In the genomic region with DNA sequence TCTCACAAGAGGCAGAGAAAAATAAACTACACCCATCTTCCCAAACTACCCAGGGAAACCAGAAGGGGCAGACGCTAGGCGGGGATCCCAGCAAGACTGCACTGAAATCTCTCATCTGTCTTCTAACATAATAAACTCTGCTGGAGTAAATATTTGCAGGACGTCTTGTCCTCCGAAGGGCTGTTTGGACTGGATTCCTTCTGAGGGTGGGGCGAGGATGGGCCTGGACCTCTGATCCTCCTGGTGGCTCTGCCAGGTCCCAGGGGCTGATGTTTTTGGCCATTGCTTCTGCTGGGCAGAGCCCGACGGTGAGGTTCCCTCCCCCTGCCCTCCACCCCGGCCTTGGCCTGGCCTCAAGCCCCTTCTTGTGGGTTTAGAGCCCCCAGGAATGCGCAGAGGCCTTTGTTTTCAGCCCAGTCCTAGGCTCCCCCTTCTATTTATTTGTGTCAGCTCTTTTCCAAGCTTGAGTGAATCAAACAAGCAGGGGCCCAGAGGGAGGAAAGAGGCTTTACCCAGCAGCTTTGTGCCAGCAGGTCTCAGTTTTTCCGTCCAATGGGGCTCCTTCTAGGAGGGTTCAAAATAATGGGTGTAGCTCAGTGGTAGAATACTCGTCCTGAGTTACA, we compare ENCODE assay signal across 8 mouse cellular contexts. TPM values are rescaled to one million over a fixed set of nuclear protein-coding genes. Genes with fewer than 3 reads are reported as not detected.
A peak's percentile ranks its signal among the peaks of the same experiment; 100 is the strongest.
DNase-seq lines count a peak whose midpoint lies in the region; ATAC-seq and TF ChIP-seq lines count a peak whose summit lies in the region.

No protein-coding gene starts in this region.

- peak; percentile 63 for ATAC-seq in intestine, embryonic 16.5 days
- peak; percentile 55 for ATAC-seq in lung, embryonic 14.5 days (ENCODE audit: insufficient read depth)

- no peaks in the 10 kb centered on the region for H3K9me3 ChIP-seq in intestine, embryonic 16.5 days (ENCODE audit: control insufficient read depth, low read length)
- H3K9me3 ChIP-seq in lung, embryonic 14.5 days (ENCODE audit: low read depth, low read length) = no peaks in the 10 kb centered on the region

- H3K4me2 ChIP-seq in intestine, embryonic 16.5 days (ENCODE audit: low read depth, low read length) = peak overlapping the region; percentile 37
- peak overlapping the region; percentile 56 for H3K4me2 ChIP-seq in lung, embryonic 14.5 days

- H3K27me3 ChIP-seq in intestine, embryonic 16.5 days (replicated peaks; ENCODE audit: control insufficient read depth, insufficient read depth, low read length) = no peaks in the 10 kb centered on the region
- H3K27me3 ChIP-seq in lung, embryonic 14.5 days (ENCODE audit: insufficient read depth, low read length) = no peaks in the 10 kb centered on the region

- peak; percentile 82 for DNase-seq in 3134 (ENCODE audit: extremely low read depth, insufficient read length, low spot score)
- DNase-seq in adrenal gland, postnatal 25 days = peak; percentile 36
- DNase-seq in heart, adult 11 months = peak; percentile 97
- peak; percentile 77 for DNase-seq in lung, embryonic 14.5 days
- peak; percentile 71 for DNase-seq in ovary, postnatal 36 days (ENCODE audit: low spot score)
- DNase-seq in B cell, adult 2 months = no peak
- DNase-seq in cerebellum, adult 8-10 months = no peak

- H3K27ac ChIP-seq in intestine, embryonic 16.5 days (ENCODE audit: low read length) = peak overlapping the region; percentile 97
- H3K27ac ChIP-seq in lung, embryonic 14.5 days (ENCODE audit: low read depth) = peak overlapping the region; percentile 99

- peak overlapping the region; percentile 21 for H3K4me3 ChIP-seq in intestine, embryonic 16.5 days (ENCODE audit: low read length)
- H3K4me3 ChIP-seq in lung, embryonic 14.5 days (ENCODE audit: low read depth, low read length) = 0 out of 2 replicates have a peak overlapping the region, but pooled peaks have one; percentile 2

- peak; percentile 49 for TF ChIP-seq CTCF in lung, embryonic 14.5 days (IDR thresholded peaks at IDR 0.05; ENCODE audit: low read depth)

- WGBS in intestine, embryonic 16.5 days = 11% methylated on average over 11 of the region's 11 CpGs
- WGBS in lung, embryonic 14.5 days = 11% methylated on average over 11 of the region's 11 CpGs

- peak overlapping the region; percentile 61 for H3K9ac ChIP-seq in intestine, embryonic 16.5 days (ENCODE audit: low read depth, low read length)
- H3K9ac ChIP-seq in lung, embryonic 14.5 days = peak overlapping the region; percentile 42; the same call in 1 of the 2 replicates

- no peaks in the 10 kb centered on the region for H3K36me3 ChIP-seq in intestine, embryonic 16.5 days (ENCODE audit: control insufficient read depth, insufficient read depth, low read length)
- H3K36me3 ChIP-seq in lung, embryonic 14.5 days (ENCODE audit: insufficient read depth) = peaks cover 2% of the 10 kb centered on the region; the same call in 1 of the 2 replicates

- peaks cover 54% of the 10 kb centered on the region for H3K4me1 ChIP-seq in intestine, embryonic 16.5 days (ENCODE audit: control insufficient read depth, insufficient read depth, low read length)
- H3K4me1 ChIP-seq in lung, embryonic 14.5 days (ENCODE audit: insufficient read depth) = peaks cover 41% of the 10 kb centered on the region

RNA-seq across cellular contexts. Expression of gene Ston1, which starts 32.6 kb away (rescaled TPM):
- 26.0 and 33.3 TPM in 2 replicates for total RNA-seq in adrenal gland, postnatal 25 days (2021)
- polyA plus RNA-seq in intestine, embryonic 16.5 days (2015; fragmentation: Nextera tagmentation; extraction: Ambion mirVana) = 3.9 and 4.3 TPM in 2 replicates
- polyA plus RNA-seq in lung, embryonic 14.5 days (2014; fragmentation: Nextera tagmentation; extraction: Ambion mirVana) = 11.0 and 11.7 TPM in 2 replicates

RNA-seq across cellular contexts. Expression of gene Gtf2a1l, which starts 38.4 kb away (rescaled TPM):
- total RNA-seq in adrenal gland, postnatal 25 days (2021) = not detected in 2 replicates
- 0.11 and 0.22 TPM in 2 replicates for polyA plus RNA-seq in intestine, embryonic 16.5 days (2015; fragmentation: Nextera tagmentation; extraction: Ambion mirVana)
- polyA plus RNA-seq in lung, embryonic 14.5 days (2014; fragmentation: Nextera tagmentation; extraction: Ambion mirVana) = not detected in 2 replicates

Comparison
In these comparisons a context has a peak if more than half of its experiments do, and no peak if none do; other contexts are left out.
1. DNase-seq: peak in 3134 (single experiment), adrenal gland, postnatal 25 days (single experiment), heart, adult 11 months (single experiment), lung, embryonic 14.5 days (single experiment) and ovary, postnatal 36 days (single experiment); none in B cell, adult 2 months (0 of 2) and cerebellum, adult 8-10 months (single experiment).